Mouse (Mus musculus): ENCODE measurements around the gene Krtap4-6. TPM values are rescaled to one million over a fixed set of nuclear protein-coding genes. Genes with fewer than 3 reads are reported as not detected.
"Not testable (repeated sequence)": the region's sequence is repeated elsewhere in the genome, so short reads cannot be mapped to it uniquely, and the experiment has no call there.

Krtap4-6 gene
- not detected for total RNA-seq (2021)
- long read RNA-seq, experiment 1: 0 reads
- long read RNA-seq, experiment 2: 0 reads

GRCm38 (mm10) chr11:99665860-99666259, at the start of gene Krtap4-6:
TSS of gene Krtap4-6 (minus strand) at chr11:99665960.
- DNase-seq (ENCODE audit: extremely low spot score in 1 of 2, low spot score in 2 of 2): no peak
- H3K27ac ChIP-seq: no peak within 1 kb of the TSS
- intact Hi-C loops (cut with DNase I): no loop called here
- TF ChIP-seq CTCF (IDR thresholded peaks at IDR 0.05): no peak
- H3K4me3 ChIP-seq: no peak within 1 kb of the TSS

GRCm38 (mm10) chr11:99690463-99690862, 24.7 kb upstream of the Krtap4-6 start, which contains the start of gene Gm14190:
TSS of gene Gm14190 (minus strand) at chr11:99690740.
- Histone ChIP-seq H3K27ac (no peak within 1 kb of the TSS), H3K4me3 (no peak within 1 kb of the TSS)
- no peak for DNase-seq (ENCODE audit: extremely low spot score in 1 of 2, low spot score in 2 of 2)
- intact Hi-C loops (cut with DNase I): no loop called here
- no peak for TF ChIP-seq CTCF (IDR thresholded peaks at IDR 0.05)

GRCm38 (mm10) chr11:99685235-99685634, 19.5 kb upstream of the Krtap4-6 start:
- H3K27ac ChIP-seq; intact Hi-C loops (cut with DNase I); DNase-seq (ENCODE audit: extremely low spot score in 1 of 2, low spot score in 2 of 2); H3K4me3 ChIP-seq: not testable (repeated sequence)

GRCm38 (mm10) chr11:99683481-99683880, 17.7 kb upstream of the Krtap4-6 start:
- Histone ChIP-seq H3K4me3 (no peak overlapping the region), H3K27ac (no peak overlapping the region)
- intact Hi-C loops (cut with DNase I): no loop called here
- TF ChIP-seq CTCF (IDR thresholded peaks at IDR 0.05): no peak
- DNase-seq (ENCODE audit: extremely low spot score in 1 of 2, low spot score in 2 of 2): no peak

- no peak for TF ChIP-seq CTCF (IDR thresholded peaks at IDR 0.05)
- no peak overlapping the region for H3K4me3 ChIP-seq
- H3K27ac ChIP-seq: no peak overlapping the region
- intact Hi-C loops (cut with DNase I): no loop called here
- no peak for DNase-seq (ENCODE audit: extremely low spot score in 1 of 2, low spot score in 2 of 2)
Measured at GRCm38 (mm10) chr11:99662802-99663201, 3.0 kb downstream of the Krtap4-6 start.

- intact Hi-C loops (cut with DNase I): no loop called here
- TF ChIP-seq CTCF (IDR thresholded peaks at IDR 0.05): no peak
- no peak for DNase-seq (ENCODE audit: extremely low spot score in 1 of 2, low spot score in 2 of 2)
- no peak overlapping the region for H3K27ac ChIP-seq
- no peak overlapping the region for H3K4me3 ChIP-seq
Measured at GRCm38 (mm10) chr11:99659256-99659655, 6.5 kb downstream of the Krtap4-6 start.

- H3K27ac ChIP-seq; intact Hi-C loops (cut with DNase I); DNase-seq (ENCODE audit: extremely low spot score in 1 of 2, low spot score in 2 of 2); H3K4me3 ChIP-seq: not testable (repeated sequence)
Measured at GRCm38 (mm10) chr11:99658467-99659010, 7.2 kb downstream of the Krtap4-6 start, which contains the start of gene Gm11563. TSS of gene Gm11563 (minus strand) at chr11:99658960.

- intact Hi-C loops (cut with DNase I): no loop called here
- Histone ChIP-seq H3K4me3 (no peak overlapping the region), H3K27ac (no peak overlapping the region)
- no peak for TF ChIP-seq CTCF (IDR thresholded peaks at IDR 0.05)
- DNase-seq (ENCODE audit: extremely low spot score in 1 of 2, low spot score in 2 of 2): no peak
Measured at GRCm38 (mm10) chr11:99657051-99657450, 8.7 kb downstream of the Krtap4-6 start.

GRCm38 (mm10) chr11:99650136-99650535, 15.6 kb downstream of the Krtap4-6 start, which contains the start of gene Gm11555:
TSS of gene Gm11555 (minus strand) at chr11:99650236.
- intact Hi-C loops (cut with DNase I): no loop called here
- TF ChIP-seq CTCF (IDR thresholded peaks at IDR 0.05): no peak
- no peak within 1 kb of the TSS for H3K4me3 ChIP-seq

GRCm38 (mm10) chr11:99646444-99646843, 19.3 kb downstream of the Krtap4-6 start:
- no peak for TF ChIP-seq CTCF (IDR thresholded peaks at IDR 0.05)
- peak in 1 of 2 experiments; percentile 21 for DNase-seq (ENCODE audit: extremely low spot score in 1 of 2, low spot score in 2 of 2)
- no peak overlapping the region for H3K4me3 ChIP-seq
- intact Hi-C loops (cut with DNase I): loop anchor here (5.0 kb wide), 1 partner anchor 179 kb away; no protein-coding TSS in a partner anchor
- H3K27ac ChIP-seq: 0 out of 2 replicates have a peak overlapping the region, but pooled peaks have one; percentile 1

More at GRCm38 (mm10) chr11:99650136-99650535, 15.6 kb downstream of the Krtap4-6 start, which contains the start of gene Gm11555:
- H3K27ac ChIP-seq: no peak within 1 kb of the TSS
- DNase-seq (ENCODE audit: extremely low spot score in 1 of 2, low spot score in 2 of 2): no peak

GRCm38 (mm10) chr11:99644351-99644750, 21.4 kb downstream of the Krtap4-6 start:
- no peak for TF ChIP-seq CTCF (IDR thresholded peaks at IDR 0.05)
- DNase-seq (ENCODE audit: extremely low spot score in 1 of 2, low spot score in 2 of 2): no peak
- intact Hi-C loops (cut with DNase I): no loop called here
- no peak overlapping the region for H3K27ac ChIP-seq
- no peak overlapping the region for H3K4me3 ChIP-seq

- DNase-seq (ENCODE audit: extremely low spot score in 1 of 2, low spot score in 2 of 2); H3K4me3 ChIP-seq; intact Hi-C loops (cut with DNase I); H3K27ac ChIP-seq: not testable (repeated sequence)
Measured at GRCm38 (mm10) chr11:99643635-99644139, 22.1 kb downstream of the Krtap4-6 start, which contains the start of gene Krtap4-7. TSS of gene Krtap4-7 (minus strand) at chr11:99644089.

- H3K4me3 ChIP-seq: no peak overlapping the region
- intact Hi-C loops (cut with DNase I): no loop called here
- no peak for TF ChIP-seq CTCF (IDR thresholded peaks at IDR 0.05)
- no peak for DNase-seq (ENCODE audit: extremely low spot score in 1 of 2, low spot score in 2 of 2)
- no peak overlapping the region for H3K27ac ChIP-seq
Measured at GRCm38 (mm10) chr11:99640926-99641325, 24.8 kb downstream of the Krtap4-6 start.
